Mouse (Mus musculus): Measurements from ENCODE around the gene E130114P18Rik. TPM values are rescaled to one million over a fixed set of nuclear protein-coding genes. Genes with fewer than 3 reads are reported as not detected.

E130114P18Rik gene
- polyA plus RNA-seq, 1 experiment from 2014 or later: 30.7 TPM

GRCm38 (mm10) chr4:97743932-97744331 is 33.9 kb downstream of the E130114P18Rik start:
- Histone ChIP-seq H3K9ac (no peak overlapping the region), H3K36me3 (no peaks in the 10 kb centered on the region), H3K4me2 (no peak overlapping the region), H3K4me3 (no peak overlapping the region), H3K27me3 (no peaks in the 10 kb centered on the region), H3K9me3 (no peaks in the 10 kb centered on the region), H3K4me1 (replicated peaks) (peaks cover 15% of the 10 kb centered on the region), H3K27ac (replicated peaks) (no peak overlapping the region)
- ATAC-seq (ENCODE audit: low read depth): no peak
- WGBS: 72% methylated on average over 5 of the region's 5 CpGs

- no peaks in the 10 kb centered on the region for H3K27me3 ChIP-seq
- no peaks in the 10 kb centered on the region for H3K4me1 ChIP-seq (replicated peaks)
- H3K4me3 ChIP-seq: no peak overlapping the region
- H3K36me3 ChIP-seq: no peaks in the 10 kb centered on the region
- WGBS: 56% methylated on average over 1 of the region's 1 CpGs
- H3K9me3 ChIP-seq: no peaks in the 10 kb centered on the region
- no peak overlapping the region for H3K27ac ChIP-seq (replicated peaks)
- H3K9ac ChIP-seq: no peak overlapping the region
- H3K4me2 ChIP-seq: no peak overlapping the region
- no peak for ATAC-seq (ENCODE audit: low read depth)
Measured at GRCm38 (mm10) chr4:97733392-97733791, 44.5 kb downstream of the E130114P18Rik start.

- H3K27ac ChIP-seq (replicated peaks): no peak overlapping the region
- H3K4me3 ChIP-seq: no peak overlapping the region
- no peaks in the 10 kb centered on the region for H3K36me3 ChIP-seq
- no peak for ATAC-seq (ENCODE audit: low read depth)
- no peak overlapping the region for H3K9ac ChIP-seq
- H3K4me2 ChIP-seq: no peak overlapping the region
- WGBS: 84% methylated on average over 3 of the region's 3 CpGs
- H3K9me3 ChIP-seq: no peaks in the 10 kb centered on the region
- H3K27me3 ChIP-seq: no peaks in the 10 kb centered on the region
- H3K4me1 ChIP-seq (replicated peaks): no peaks in the 10 kb centered on the region
Measured at GRCm38 (mm10) chr4:97730416-97730815, 47.5 kb downstream of the E130114P18Rik start.

- Histone ChIP-seq H3K36me3 (no peaks in the 10 kb centered on the region), H3K27me3 (no peaks in the 10 kb centered on the region), H3K4me1 (replicated peaks) (no peaks in the 10 kb centered on the region), H3K9me3 (no peaks in the 10 kb centered on the region), H3K4me2 (no peak overlapping the region), H3K9ac (no peak overlapping the region), H3K4me3 (no peak overlapping the region), H3K27ac (replicated peaks) (no peak overlapping the region)
- WGBS: 77% methylated on average over 6 of the region's 6 CpGs
- no peak for ATAC-seq (ENCODE audit: low read depth)
Measured at GRCm38 (mm10) chr4:97729999-97730398, 47.9 kb downstream of the E130114P18Rik start.

- Histone ChIP-seq H3K4me1 (replicated peaks) (no peaks in the 10 kb centered on the region), H3K27ac (replicated peaks) (no peak overlapping the region), H3K36me3 (no peaks in the 10 kb centered on the region), H3K9me3 (no peaks in the 10 kb centered on the region), H3K4me2 (no peak overlapping the region), H3K4me3 (no peak overlapping the region), H3K27me3 (no peaks in the 10 kb centered on the region), H3K9ac (no peak overlapping the region)
- no peak for ATAC-seq (ENCODE audit: low read depth)
- WGBS: 96% methylated on average over 4 of the region's 4 CpGs
Measured at GRCm38 (mm10) chr4:97728520-97728919, 49.4 kb downstream of the E130114P18Rik start.

GRCm38 (mm10) chr4:97723374-97723773 is 54.5 kb downstream of the E130114P18Rik start:
- Histone ChIP-seq H3K36me3 (no peaks in the 10 kb centered on the region), H3K9me3 (no peaks in the 10 kb centered on the region), H3K27me3 (no peaks in the 10 kb centered on the region), H3K4me2 (no peak overlapping the region), H3K27ac (replicated peaks) (no peak overlapping the region), H3K4me1 (replicated peaks) (no peaks in the 10 kb centered on the region), H3K4me3 (no peak overlapping the region), H3K9ac (no peak overlapping the region)
- ATAC-seq (ENCODE audit: low read depth): no peak
- 91% methylated on average over 6 of the region's 6 CpGs for WGBS

- ATAC-seq (ENCODE audit: low read depth): no peak
- Histone ChIP-seq H3K27me3 (no peaks in the 10 kb centered on the region), H3K4me2 (no peak overlapping the region), H3K9me3 (no peaks in the 10 kb centered on the region), H3K27ac (replicated peaks) (no peak overlapping the region), H3K4me3 (no peak overlapping the region), H3K36me3 (no peaks in the 10 kb centered on the region), H3K4me1 (replicated peaks) (no peaks in the 10 kb centered on the region), H3K9ac (no peak overlapping the region)
- 71% methylated on average over 10 of the region's 10 CpGs for WGBS
Measured at GRCm38 (mm10) chr4:97722666-97723065, 55.2 kb downstream of the E130114P18Rik start.

GRCm38 (mm10) chr4:97714616-97715015 is 63.3 kb downstream of the E130114P18Rik start:
- Histone ChIP-seq H3K4me1 (replicated peaks) (peaks cover 17% of the 10 kb centered on the region), H3K9ac (no peak overlapping the region), H3K27me3 (no peaks in the 10 kb centered on the region), H3K9me3 (no peaks in the 10 kb centered on the region), H3K4me3 (no peak overlapping the region), H3K4me2 (no peak overlapping the region), H3K27ac (replicated peaks) (no peak overlapping the region), H3K36me3 (no peaks in the 10 kb centered on the region)
- 60% methylated on average over 6 of the region's 6 CpGs for WGBS
- ATAC-seq (ENCODE audit: low read depth): no peak

- Histone ChIP-seq H3K9me3 (no peaks in the 10 kb centered on the region), H3K4me2 (no peak overlapping the region), H3K27ac (replicated peaks) (no peak overlapping the region), H3K36me3 (no peaks in the 10 kb centered on the region), H3K27me3 (no peaks in the 10 kb centered on the region), H3K9ac (no peak overlapping the region), H3K4me1 (replicated peaks) (peaks cover 22% of the 10 kb centered on the region), H3K4me3 (no peak overlapping the region)
- ATAC-seq (ENCODE audit: low read depth): no peak
- 81% methylated on average over 6 of the region's 6 CpGs for WGBS
Measured at GRCm38 (mm10) chr4:97714101-97714615, 63.7 kb downstream of the E130114P18Rik start.

GRCm38 (mm10) chr4:97712547-97712946 is 65.3 kb downstream of the E130114P18Rik start:
- Histone ChIP-seq H3K4me3 (no peak overlapping the region), H3K27me3 (no peaks in the 10 kb centered on the region), H3K27ac (replicated peaks) (no peak overlapping the region), H3K4me1 (replicated peaks) (peaks cover 37% of the 10 kb centered on the region), H3K36me3 (no peaks in the 10 kb centered on the region), H3K9me3 (no peaks in the 10 kb centered on the region), H3K4me2 (no peak overlapping the region), H3K9ac (no peak overlapping the region)
- ATAC-seq (ENCODE audit: low read depth): no peak
- 6% methylated on average over 1 of the region's 1 CpGs for WGBS

- peak; percentile 69 for ATAC-seq (ENCODE audit: low read depth)
- Histone ChIP-seq H3K4me2 (peak overlapping the region; percentile 10; the same call in 1 of the 2 replicates), H3K9ac (no peak overlapping the region), H3K36me3 (no peaks in the 10 kb centered on the region), H3K27me3 (no peaks in the 10 kb centered on the region), H3K9me3 (no peaks in the 10 kb centered on the region), H3K27ac (replicated peaks) (peak overlapping the region; percentile 59), H3K4me3 (no peak overlapping the region), H3K4me1 (replicated peaks) (peaks cover 40% of the 10 kb centered on the region)
- WGBS: 25% methylated on average over 9 of the region's 9 CpGs
Measured at GRCm38 (mm10) chr4:97710048-97710765, 67.7 kb downstream of the E130114P18Rik start.

GRCm38 (mm10) chr4:97707373-97708152 is 70.3 kb downstream of the E130114P18Rik start:
- Histone ChIP-seq H3K4me3 (no peak overlapping the region), H3K4me1 (replicated peaks) (peaks cover 40% of the 10 kb centered on the region), H3K27ac (replicated peaks) (no peak overlapping the region), H3K4me2 (peak overlapping the region; percentile 18), H3K9me3 (no peaks in the 10 kb centered on the region), H3K9ac (no peak overlapping the region), H3K27me3 (no peaks in the 10 kb centered on the region), H3K36me3 (no peaks in the 10 kb centered on the region)
- WGBS: 47% methylated on average over 22 of the region's 22 CpGs
- peak; percentile 55 for ATAC-seq (ENCODE audit: low read depth)

All from neural tube, embryonic 13.5 days (tissue).